Mouse (Mus musculus): ENCODE measurements around the gene Fam19a5.

Fam19a5 gene

GRCm38 (mm10) chr15:87736345-87736744 is 192.2 kb downstream of the Fam19a5 start:
- DNase-seq (ENCODE audit: low spot score), result no peak

- no peak for DNase-seq (ENCODE audit: low spot score)
These were observed 211.4 kb downstream of the Fam19a5 start for GRCm38 (mm10) chr15:87755482-87755881.

GRCm38 (mm10) chr15:87765876-87766275 is 221.8 kb downstream of the Fam19a5 start:
- no peak for DNase-seq (ENCODE audit: low spot score)

- no peak for DNase-seq (ENCODE audit: low spot score)
These were observed 229.9 kb downstream of the Fam19a5 start for GRCm38 (mm10) chr15:87773955-87774354.

- no peak for DNase-seq (ENCODE audit: low spot score)
These were observed 239.2 kb downstream of the Fam19a5 start for GRCm38 (mm10) chr15:87783331-87783730.

- no peak for DNase-seq (ENCODE audit: low spot score)
These were observed 245.6 kb downstream of the Fam19a5 start for GRCm38 (mm10) chr15:87789671-87790070.

- DNase-seq (ENCODE audit: low spot score), result no peak
These were observed 249.6 kb downstream of the Fam19a5 start for GRCm38 (mm10) chr15:87793661-87794060.

GRCm38 (mm10) chr15:87796571-87796970 is 252.5 kb downstream of the Fam19a5 start:
- DNase-seq (ENCODE audit: low spot score), result no peak
